Mouse (Mus musculus) MEL-GATA-1-ER (cell line): ENCODE measurements around the gene Gm29609.

Experiments
- DNase-seq: peaks from one replicate; pipeline ENCODE4 v3.0.0-alpha.2; 2012; ENCODE audit warnings: low read depth; ENCODE audit errors: extremely low read depth

Gene Gm29609

GRCm38 (mm10) chr5:31153516-31154151, 26.1 kb downstream of the Gm29609 start:
- DNase-seq: no peak

GRCm38 (mm10) chr5:31151746-31152145, 28.0 kb downstream of the Gm29609 start:
- DNase-seq: no peak

GRCm38 (mm10) chr5:31149781-31150180, 29.9 kb downstream of the Gm29609 start:
- DNase-seq: no peak

DNA sequence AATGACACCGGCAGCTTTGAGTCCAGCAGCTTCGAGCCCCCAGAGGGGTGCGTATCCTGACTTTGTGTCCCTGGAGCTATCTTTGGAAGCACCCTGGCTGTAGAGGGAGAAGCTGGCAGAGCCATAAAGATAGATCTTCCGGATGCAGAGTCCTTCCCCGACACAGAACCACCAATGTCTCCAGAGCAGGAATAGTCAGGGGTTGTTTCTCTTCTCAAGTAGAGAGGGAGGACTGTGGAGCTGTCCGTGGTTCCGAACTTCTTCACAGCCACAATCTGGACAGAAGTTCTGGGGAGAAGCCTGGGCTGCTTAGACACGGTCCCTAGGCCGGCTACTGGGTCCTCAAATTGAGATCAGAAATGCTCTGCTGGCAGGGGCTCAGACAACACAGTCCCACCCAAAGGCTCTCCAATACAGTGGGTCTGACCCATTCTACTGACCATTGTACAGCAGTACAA, 40.7 kb downstream of the Gm29609 start:
- no peak for DNase-seq

GRCm38 (mm10) chr5:31138241-31138967, 41.3 kb downstream of the Gm29609 start, which contains the start of gene Ucn:
Gene Ucn, minus strand, starts transcription at chr5:31138829.
- DNase-seq: no peak

- no peak for DNase-seq
These were observed 42.1 kb downstream of the Gm29609 start for GRCm38 (mm10) chr5:31137658-31138057.

GRCm38 (mm10) chr5:31136730-31137424, 42.8 kb downstream of the Gm29609 start:
- DNase-seq: no peak

GRCm38 (mm10) chr5:31126050-31126449, 53.7 kb downstream of the Gm29609 start:
- peak; percentile 33 for DNase-seq

- no peak for DNase-seq
These were observed 56.2 kb downstream of the Gm29609 start for GRCm38 (mm10) chr5:31123481-31123880.

- DNase-seq: peak; percentile 60
These were observed 58.6 kb downstream of the Gm29609 start for GRCm38 (mm10) chr5:31121111-31121510.

DNA sequence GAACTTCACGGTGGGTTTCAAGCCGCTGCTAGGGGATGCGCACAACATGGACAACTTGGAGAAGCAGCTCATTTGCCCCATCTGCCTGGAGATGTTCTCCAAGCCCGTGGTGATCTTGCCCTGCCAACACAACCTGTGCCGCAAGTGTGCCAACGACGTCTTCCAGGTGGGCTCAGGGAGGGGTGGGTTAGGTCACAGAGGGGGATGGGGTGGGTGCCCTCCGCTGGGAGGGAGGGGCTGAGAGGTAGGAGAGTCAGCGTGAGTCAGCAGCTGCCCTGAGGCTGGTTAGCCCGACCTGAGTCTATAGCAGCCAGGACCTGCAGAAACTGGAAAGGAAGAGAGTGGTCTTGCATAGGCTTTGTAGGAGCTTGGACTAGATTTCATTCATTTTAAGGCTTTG, 62.8 kb downstream of the Gm29609 start:
- DNase-seq: no peak

DNA sequence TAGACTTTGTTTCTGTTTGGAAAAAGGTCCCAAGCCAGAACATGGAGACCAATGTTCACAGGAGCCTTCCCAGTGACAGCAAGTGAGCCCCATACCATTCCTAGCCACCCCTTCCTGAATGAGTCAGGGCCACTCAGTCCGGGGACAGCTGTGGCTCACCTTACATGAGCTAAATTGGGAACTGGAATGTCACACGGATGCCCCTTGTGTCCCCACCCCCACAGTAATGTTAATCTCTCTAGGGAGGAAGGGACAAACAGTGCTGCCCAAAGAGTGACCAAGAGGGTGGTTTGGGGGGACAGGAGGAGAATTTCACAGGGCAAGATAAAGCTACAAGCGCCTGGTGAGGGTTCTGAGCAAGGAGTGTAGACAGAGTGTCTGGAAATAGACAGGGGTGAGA, 63.4 kb downstream of the Gm29609 start, which contains the start of gene Trim54:
Trim54 (plus strand) TSS at position 359 of the 400 bp plus-strand sequence.
- DNase-seq: no peak

GRCm38 (mm10) chr5:31110781-31111180, 68.9 kb downstream of the Gm29609 start:
- DNase-seq: peak; percentile 38

- no peak for DNase-seq
These were observed 71.7 kb downstream of the Gm29609 start, which contains the start of gene Slc30a3 for GRCm38 (mm10) chr5:31108000-31108490. Gene Slc30a3, minus strand, starts transcription at chr5:31108237.

DNA sequence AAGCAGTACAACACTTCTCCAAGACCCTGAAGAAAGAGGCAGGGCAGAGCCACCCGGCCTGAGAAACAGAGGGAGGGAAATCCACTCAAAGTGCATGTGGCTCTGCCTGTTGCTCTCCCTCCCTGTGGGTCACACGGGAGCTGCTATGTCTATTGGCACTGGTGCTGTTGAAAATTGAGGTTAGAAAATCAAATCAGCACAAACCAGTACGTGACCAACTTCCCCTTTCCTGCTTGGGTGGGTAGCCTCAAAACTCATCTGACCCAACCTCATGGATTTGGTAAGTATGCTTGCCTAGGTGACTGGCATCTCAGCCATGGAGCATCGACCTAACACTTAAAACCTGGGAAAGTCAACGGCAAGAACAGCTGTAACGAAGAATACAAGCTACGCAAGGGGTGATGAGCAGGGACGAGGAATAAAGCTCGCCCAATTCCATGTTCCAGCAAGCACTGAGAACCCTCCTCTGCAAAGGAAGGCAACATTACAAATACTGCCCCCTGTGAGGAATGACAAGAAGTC, 73.8 kb downstream of the Gm29609 start, which contains the start of gene Dnajc5g:
Dnajc5g (plus strand) TSS at position 472 of the 522 bp plus-strand sequence.
- DNase-seq: peak; percentile 36

GRCm38 (mm10) chr5:31095711-31096480, 83.8 kb downstream of the Gm29609 start:
- no peak for DNase-seq

DNA sequence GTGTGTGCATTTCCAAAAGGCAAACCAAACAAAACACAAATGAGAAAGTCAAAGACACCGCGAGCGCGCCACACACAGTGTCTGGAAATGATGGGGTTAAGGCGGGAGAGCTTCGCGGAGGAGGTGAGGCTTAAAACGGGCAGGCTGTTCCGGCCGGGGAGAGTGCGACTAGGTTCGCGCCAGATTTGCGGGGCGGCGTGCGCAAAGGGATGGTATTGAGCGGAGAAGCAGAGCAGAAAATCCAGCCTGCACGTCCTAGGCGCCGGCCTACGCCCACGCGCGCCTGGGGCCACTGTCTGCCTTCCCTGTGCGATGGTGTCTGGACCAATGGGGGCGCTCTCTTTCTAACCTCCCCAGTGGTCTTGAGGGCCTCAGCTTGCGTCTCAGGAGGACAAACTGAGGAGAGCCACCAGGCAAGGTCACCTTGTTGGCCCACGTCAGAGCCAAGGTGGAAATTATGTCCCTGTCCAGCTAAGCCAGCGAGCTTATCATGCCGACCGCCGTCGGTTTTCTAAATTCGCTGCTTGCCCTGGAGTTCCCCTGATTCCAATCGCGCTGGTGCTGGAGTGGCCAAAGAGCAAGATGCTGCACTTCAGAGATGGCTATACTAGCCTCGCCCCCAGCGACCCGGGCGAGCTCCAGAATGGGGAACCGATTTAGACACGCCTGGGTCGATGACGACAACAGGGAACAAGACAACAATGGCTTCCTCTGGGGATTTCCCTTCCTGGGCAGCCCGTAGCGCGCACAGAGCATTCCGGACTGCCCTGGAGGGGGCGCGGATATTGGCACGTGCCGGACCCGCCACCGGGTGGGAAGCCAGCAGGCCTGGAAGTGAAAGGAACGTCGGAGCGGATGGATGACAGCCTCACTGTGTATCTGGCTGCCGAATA, 84.7 kb downstream of the Gm29609 start:
- DNase-seq: no peak
